Mouse (Mus musculus) embryonic facial prominence, embryonic 11.5 days (tissue): ENCODE results near the gene Ugt1a10. TPM values are rescaled to one million over a fixed set of nuclear protein-coding genes. Genes with fewer than 3 reads are reported as not detected.

ENCODE experiments used
- ATAC-seq: fragments of 200-750 bp; cut with Nextera tagmentation; replicated peaks from 2 replicates; pipeline ENCODE4 v1.8.0; 2017; ENCODE audit warnings: low read depth; ENCODE audit not compliant: insufficient number of reproducible peaks, low FRiP score, low TSS enrichment
- DNase-seq: peaks from one replicate; pipeline ENCODE4 v3.0.0-alpha.2; 2015; ENCODE audit warnings: low spot score
- H3K27ac ChIP-seq: fragments of 300-500 bp; sonication (generic); replicated peaks from 2 replicates; pipeline ENCODE4 v1.5.1; 2014; ENCODE audit warnings: mild to moderate bottlenecking, low read depth, low read length, control low read depth
- H3K27me3 ChIP-seq: fragments of 300-500 bp; sonication (generic); 2 replicates; pipeline ENCODE4 v1.6.1; 2014; ENCODE audit warnings: mild to moderate bottlenecking, low read length, moderate library complexity, mixed read lengths; ENCODE audit not compliant: control insufficient read depth, insufficient read depth
- H3K36me3 ChIP-seq: fragments of 300-500 bp; sonication (generic); replicated peaks from 2 replicates; pipeline ENCODE4 v1.6.1; 2014; ENCODE audit warnings: low read depth, mild to moderate bottlenecking, low read length, moderate library complexity, mixed read lengths; ENCODE audit not compliant: control insufficient read depth, insufficient read depth
- H3K4me1 ChIP-seq: fragments of 300-500 bp; sonication (generic); 2 replicates; pipeline ENCODE4 v1.6.1; 2014; ENCODE audit warnings: low read length, mixed read lengths; ENCODE audit not compliant: control insufficient read depth, insufficient read depth
- H3K4me2 ChIP-seq: fragments of 300-500 bp; sonication (generic); 2 replicates; pipeline ENCODE4 v1.6.1; 2014; ENCODE audit warnings: low read depth, mild to moderate bottlenecking, control low read depth, low read length, moderate library complexity
- H3K4me3 ChIP-seq: fragments of 300-500 bp; sonication (generic); 2 replicates; pipeline ENCODE4 v1.5.1; 2014; ENCODE audit warnings: low read depth, low read length, control low read depth
- H3K9ac ChIP-seq: fragments of 300-500 bp; sonication (generic); replicated peaks from 2 replicates; pipeline ENCODE4 v1.6.1; 2014; ENCODE audit warnings: mild to moderate bottlenecking, control low read depth, low read length
- H3K9me3 ChIP-seq: fragments of 300-500 bp; sonication (generic); replicated peaks from 2 replicates; pipeline ENCODE4 v1.6.1; 2016; ENCODE audit warnings: mild to moderate bottlenecking, low read length, inconsistent platforms, mixed read lengths; ENCODE audit not compliant: control insufficient read depth
- WGBS: fragments of 180-500 bp; shearing (Covaris S2); extraction: QIAGEN DNeasy Blood & Tissue Kit; methylation state at CpG from one replicate; pipeline ENCODE4 v1.1.7; 2014; 5-methylcytosine and 5-hydroxymethylcytosine counted together
- polyA plus RNA-seq: library from polyadenylated mRNA; unstranded; fragments of >200 nt; fragmentation: Nextera tagmentation; extraction: Ambion mirVana; gene quantifications from 2 replicates; pipeline ENCODE4 v1.2.1, GENCODE M21; 2014

Gene Ugt1a10
- polyA plus RNA-seq, 1 experiment from 2014 or later = not detected

- no peak overlapping the region for H3K9ac ChIP-seq
- H3K27ac ChIP-seq = no peak overlapping the region
- H3K4me3 ChIP-seq = no peak overlapping the region
- H3K4me1 ChIP-seq = no peaks in the 10 kb centered on the region
- DNase-seq (no peak), ATAC-seq (no peak)
- no peaks in the 10 kb centered on the region for H3K27me3 ChIP-seq
- H3K9me3 ChIP-seq = peaks cover 26% of the 10 kb centered on the region
- no peak overlapping the region for H3K4me2 ChIP-seq
- 88% methylated on average over 7 of the region's 7 CpGs for WGBS
- peaks cover 70% of the 10 kb centered on the region for H3K36me3 ChIP-seq
Observed at GRCm38 (mm10) chr1:88261706-88262105, 206.5 kb downstream of the Ugt1a10 start.

GRCm38 (mm10) chr1:88262255-88262654, 207.1 kb downstream of the Ugt1a10 start:
- Histone ChIP-seq H3K9me3 (peaks cover 21% of the 10 kb centered on the region), H3K4me2 (no peak overlapping the region), H3K27me3 (no peaks in the 10 kb centered on the region), H3K9ac (no peak overlapping the region), H3K4me3 (no peak overlapping the region), H3K4me1 (no peaks in the 10 kb centered on the region), H3K27ac (no peak overlapping the region), H3K36me3 (peaks cover 76% of the 10 kb centered on the region)
- DNase-seq (no peak), ATAC-seq (no peak)
- WGBS = 90% methylated on average over 4 of the region's 4 CpGs

GRCm38 (mm10) chr1:88262961-88263360, 207.8 kb downstream of the Ugt1a10 start:
- ATAC-seq = no peak
- Histone ChIP-seq H3K4me3 (no peak overlapping the region), H3K27ac (no peak overlapping the region), H3K27me3 (no peaks in the 10 kb centered on the region), H3K4me2 (no peak overlapping the region), H3K4me1 (no peaks in the 10 kb centered on the region), H3K9me3 (peaks cover 16% of the 10 kb centered on the region), H3K9ac (no peak overlapping the region), H3K36me3 (peaks cover 83% of the 10 kb centered on the region)
- 75% methylated on average over 6 of the region's 6 CpGs for WGBS
- no peak for DNase-seq

GRCm38 (mm10) chr1:88263778-88264177, 208.6 kb downstream of the Ugt1a10 start:
- no peaks in the 10 kb centered on the region for H3K4me1 ChIP-seq
- peaks cover 9% of the 10 kb centered on the region for H3K9me3 ChIP-seq
- ATAC-seq (no peak), DNase-seq (no peak)
- H3K27me3 ChIP-seq = no peaks in the 10 kb centered on the region
- 89% methylated on average over 5 of the region's 5 CpGs for WGBS
- no peak overlapping the region for H3K4me3 ChIP-seq
- no peak overlapping the region for H3K27ac ChIP-seq
- peaks cover 91% of the 10 kb centered on the region for H3K36me3 ChIP-seq
- no peak overlapping the region for H3K4me2 ChIP-seq
- H3K9ac ChIP-seq = no peak overlapping the region

- Histone ChIP-seq H3K9ac (no peak overlapping the region), H3K4me3 (no peak overlapping the region), H3K4me1 (no peaks in the 10 kb centered on the region), H3K27ac (no peak overlapping the region), H3K4me2 (no peak overlapping the region), H3K36me3 (peaks cover 97% of the 10 kb centered on the region), H3K27me3 (no peaks in the 10 kb centered on the region), H3K9me3 (peaks cover 4% of the 10 kb centered on the region)
- ATAC-seq = no peak
- DNase-seq = no peak
- 88% methylated on average over 7 of the region's 7 CpGs for WGBS
Observed at GRCm38 (mm10) chr1:88264237-88264868, 209.2 kb downstream of the Ugt1a10 start.

GRCm38 (mm10) chr1:88264869-88265240, 209.7 kb downstream of the Ugt1a10 start:
- DNase-seq (no peak), ATAC-seq (no peak)
- Histone ChIP-seq H3K4me3 (no peak overlapping the region), H3K4me1 (no peaks in the 10 kb centered on the region), H3K4me2 (no peak overlapping the region), H3K27ac (no peak overlapping the region), H3K36me3 (peaks cover 97% of the 10 kb centered on the region), H3K9me3 (peaks cover 3% of the 10 kb centered on the region; the same call in 1 of the 2 replicates), H3K27me3 (no peaks in the 10 kb centered on the region), H3K9ac (no peak overlapping the region)
- 76% methylated on average over 4 of the region's 4 CpGs for WGBS

GRCm38 (mm10) chr1:88266123-88266522, 210.9 kb downstream of the Ugt1a10 start:
- DNase-seq = no peak
- Histone ChIP-seq H3K9ac (no peak overlapping the region), H3K4me2 (no peak overlapping the region), H3K27ac (no peak overlapping the region), H3K9me3 (no peaks in the 10 kb centered on the region; the same call in 1 of the 2 replicates), H3K4me1 (no peaks in the 10 kb centered on the region), H3K36me3 (peaks cover 88% of the 10 kb centered on the region), H3K4me3 (no peak overlapping the region), H3K27me3 (no peaks in the 10 kb centered on the region)
- no peak for ATAC-seq
- 90% methylated on average over 13 of the region's 13 CpGs for WGBS

GRCm38 (mm10) chr1:88267489-88267888, 212.3 kb downstream of the Ugt1a10 start:
- Histone ChIP-seq H3K4me3 (no peak overlapping the region), H3K27ac (no peak overlapping the region), H3K27me3 (no peaks in the 10 kb centered on the region), H3K9ac (no peak overlapping the region), H3K9me3 (no peaks in the 10 kb centered on the region; the same call in 1 of the 2 replicates), H3K36me3 (peaks cover 84% of the 10 kb centered on the region), H3K4me1 (no peaks in the 10 kb centered on the region), H3K4me2 (no peak overlapping the region)
- ATAC-seq = no peak; the same call in 1 of the 2 replicates
- WGBS = 93% methylated on average over 6 of the region's 6 CpGs
- no peak for DNase-seq
